Mouse (Mus musculus) heart, adult 2 months (tissue): ENCODE results near the gene Slc26a6. TPM values are rescaled to one million over a fixed set of nuclear protein-coding genes. Genes with fewer than 3 reads are reported as not detected.

Experiments
- DNase-seq, 2 experiments: peaks; one replicate each; pipeline ENCODE4 v3.0.0; 2021
- H3K27ac ChIP-seq: fragments of 200-600 bp; 2 replicates; pipeline ENCODE4 v1.8.1; 2022
- H3K27me3 ChIP-seq: fragments of 200-500 bp; 2 replicates; pipeline ENCODE4 v1.6.1; 2012; ENCODE audit warnings: mild to moderate bottlenecking, low read length, inconsistent platforms, mixed read lengths; ENCODE audit not compliant: control insufficient read depth, insufficient read depth
- H3K36me3 ChIP-seq: fragments of 200-500 bp; 2 replicates; pipeline ENCODE4 v1.6.1; 2012; ENCODE audit warnings: low read length, inconsistent platforms; ENCODE audit not compliant: control insufficient read depth, insufficient read depth
- H3K4me1 ChIP-seq: fragments of 200-500 bp; 2 replicates; pipeline ENCODE4 v1.6.1; 2011; ENCODE audit warnings: low read length; ENCODE audit not compliant: control insufficient read depth, insufficient read depth
- H3K4me3 ChIP-seq: fragments of 200-600 bp; 2 replicates; pipeline ENCODE4 v1.8.1; 2022
- H3K79me2 ChIP-seq: fragments of 200-500 bp; replicated peaks from 2 replicates; pipeline ENCODE4 v1.6.1; 2012; ENCODE audit warnings: mild to moderate bottlenecking, inconsistent platforms, low read length, moderate library complexity, mixed read lengths; ENCODE audit not compliant: control insufficient read depth, insufficient read depth
- H3K9ac ChIP-seq: fragments of 200-500 bp; 2 replicates; pipeline ENCODE4 v1.6.1; 2012; ENCODE audit warnings: low read depth, mild to moderate bottlenecking, control low read depth, inconsistent platforms, low read length, mixed read lengths
- CTCF ChIP-seq: fragments of 200-600 bp; IDR thresholded peaks from 2 replicates; pipeline ENCODE4 v1.8.1; 2022; ENCODE audit warnings: antibody characterized with exemption, mild to moderate bottlenecking, moderate library complexity
- EP300 ChIP-seq: fragments of 200-500 bp; IDR thresholded peaks from 2 replicates; pipeline ENCODE4 v1.6.1; 2011; ENCODE audit warnings: low read depth, low read length, control low read depth; ENCODE audit not compliant: insufficient read depth
- POLR2A ChIP-seq: fragments of 200-500 bp; IDR thresholded peaks from 2 replicates; pipeline ENCODE4 v1.6.1; 2011; ENCODE audit warnings: mild to moderate bottlenecking, low read depth, low read length, control low read depth; ENCODE audit not compliant: insufficient read depth
- WGBS: fragments of 180-500 bp; shearing (Covaris S2); methylation state at CpG from one replicate; pipeline ENCODE4 v1.1.7; 2018; 5-methylcytosine and 5-hydroxymethylcytosine counted together
- intact Hi-C: fragments of 180-260 bp; cut with DNase I; formaldehyde crosslinking; loops from one replicate; pipeline ENCODE4 v1.15.1; 2025
- polyA plus RNA-seq: library from polyadenylated mRNA; depleted of rRNA; stranded (reverse); fragments of >200 nt; gene quantifications from 2 replicates; pipeline ENCODE4 v1.2.3, GENCODE M21; 2012
- total RNA-seq, 2 experiments: library from RNA; stranded (reverse); gene quantifications; 2 replicates each; pipeline ENCODE4 v1.2.3; 2021

Slc26a6 gene
- total and polyA plus RNA-seq, 3 experiments = 20.8 to 34.5 (median 24.3) TPM

DNA sequence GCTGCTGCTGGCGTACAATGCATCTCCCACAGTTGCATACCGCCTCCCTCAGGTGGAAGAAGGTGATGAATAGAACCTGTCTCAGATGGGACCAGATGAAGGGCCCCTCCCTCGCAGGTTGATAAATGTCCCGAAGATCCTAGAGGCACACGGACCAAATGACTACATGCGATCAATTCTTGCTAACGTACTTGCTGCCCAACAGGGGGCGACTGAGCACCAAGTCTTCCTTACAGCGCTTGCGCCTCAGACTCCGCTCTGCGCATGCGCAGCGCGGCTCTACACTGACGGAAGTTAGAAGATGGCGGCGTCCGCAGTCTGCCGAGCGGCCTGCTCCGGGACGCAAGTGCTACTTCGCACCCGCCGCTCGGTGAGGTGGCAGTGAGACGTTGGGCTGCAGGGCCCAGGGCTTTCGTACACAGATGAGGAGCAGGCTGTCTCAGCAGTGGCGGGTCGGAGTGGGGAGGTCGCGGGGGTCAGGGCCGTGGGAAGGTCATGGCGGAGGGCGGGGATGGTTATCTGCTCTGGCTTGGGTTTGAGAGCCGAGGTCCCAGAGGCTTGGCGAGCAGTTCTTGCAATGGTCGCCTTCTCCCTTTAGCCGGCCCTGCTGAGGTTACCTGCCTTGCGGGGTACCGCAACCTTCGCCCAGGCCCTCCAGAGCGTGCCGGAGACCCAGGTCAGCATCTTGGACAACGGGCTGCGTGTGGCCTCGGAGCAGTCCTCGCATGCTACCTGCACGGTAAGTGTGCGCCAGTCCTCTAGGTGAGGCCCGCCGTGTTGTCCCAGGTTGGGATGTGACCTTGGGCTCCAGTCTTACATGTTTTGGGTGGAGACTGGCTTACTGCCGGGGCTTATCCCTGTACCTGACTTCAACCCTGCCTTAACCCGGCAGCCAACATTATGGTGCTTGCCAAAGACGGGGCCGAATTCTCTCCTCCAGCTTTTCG, 83.6 kb downstream of the Slc26a6 start, which contains the start of gene Uqcrc1:
Gene Uqcrc1, plus strand, starts transcription at position 216 of the 947 bp plus-strand sequence.
- Histone ChIP-seq H3K27ac (peak within 1 kb of the TSS; percentile 98), H3K4me1 (peaks cover 3% of the 10 kb centered on the region), H3K9ac (peak within 1 kb of the TSS; percentile 84), H3K79me2 (peaks cover 4% of the 10 kb centered on the region; the same call in 1 of the 2 replicates), H3K27me3 (no peaks in the 10 kb centered on the region), H3K4me3 (peak within 1 kb of the TSS; percentile 66), H3K36me3 (peaks cover 17% of the 10 kb centered on the region)
- TF ChIP-seq CTCF = peak; percentile 99; the same call in 1 of the 2 replicates
- peak; percentile 71; the same call in 1 of the 2 replicates for TF ChIP-seq EP300
- peak; percentile 98 for TF ChIP-seq POLR2A
- peak; percentile 95 for DNase-seq
- intact Hi-C loops = loop anchor here (1.0 kb wide), 1 partner anchor 54 kb away; no protein-coding TSS in a partner anchor
- under 1% methylated on average over 58 of the region's 58 CpGs for WGBS

GRCm38 (mm10) chr9:108945111-108945510, 92.0 kb downstream of the Slc26a6 start:
- intact Hi-C loops = no loop called here
- DNase-seq = no peak
- Histone ChIP-seq H3K27me3 (no peaks in the 10 kb centered on the region), H3K4me1 (peaks cover 3% of the 10 kb centered on the region; the same call in 1 of the 2 replicates), H3K27ac (no peak overlapping the region), H3K36me3 (peaks cover 13% of the 10 kb centered on the region), H3K4me3 (no peak overlapping the region), H3K9ac (no peak overlapping the region), H3K79me2 (no peaks in the 10 kb centered on the region; the same call in 1 of the 2 replicates)
- WGBS = 78% methylated on average over 9 of the region's 9 CpGs
- TF ChIP-seq POLR2A (no peak), EP300 (no peak), CTCF (no peak)

DNA sequence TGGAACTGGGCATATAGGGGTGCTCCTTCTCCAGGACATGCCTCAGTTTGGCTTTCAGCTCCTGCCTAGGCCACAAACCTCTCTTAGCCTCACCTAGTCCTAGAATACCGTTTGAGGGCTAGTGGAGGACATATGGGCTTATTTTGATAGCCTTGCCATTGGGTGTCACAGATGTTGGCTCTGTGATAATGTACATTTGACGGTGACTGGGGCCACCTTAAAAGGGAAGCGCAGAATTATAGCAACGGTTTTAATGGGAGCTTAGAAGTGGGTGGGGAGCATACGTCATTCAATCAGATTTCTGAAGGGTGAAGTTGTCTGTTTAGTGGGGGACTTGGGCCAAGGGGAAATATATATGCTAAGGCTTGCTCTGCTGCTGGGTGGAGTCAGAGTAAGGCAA, 92.5 kb downstream of the Slc26a6 start:
- no peaks in the 10 kb centered on the region; the same call in 1 of the 2 replicates for H3K79me2 ChIP-seq
- WGBS = 74% methylated on average over 5 of the region's 5 CpGs
- no peaks in the 10 kb centered on the region for H3K27me3 ChIP-seq
- H3K4me3 ChIP-seq = no peak overlapping the region
- H3K27ac ChIP-seq = no peak overlapping the region
- TF ChIP-seq CTCF (no peak), EP300 (no peak), POLR2A (no peak)
- DNase-seq = no peak
- H3K9ac ChIP-seq = no peak overlapping the region
- intact Hi-C loops = no loop called here
- peaks cover 11% of the 10 kb centered on the region for H3K36me3 ChIP-seq
- peaks cover 3% of the 10 kb centered on the region; the same call in 1 of the 2 replicates for H3K4me1 ChIP-seq

GRCm38 (mm10) chr9:108949231-108949966, 96.3 kb downstream of the Slc26a6 start:
- H3K79me2 ChIP-seq = no peaks in the 10 kb centered on the region
- no peaks in the 10 kb centered on the region; the same call in 1 of the 2 replicates for H3K36me3 ChIP-seq
- H3K27me3 ChIP-seq = no peaks in the 10 kb centered on the region
- H3K4me1 ChIP-seq = no peaks in the 10 kb centered on the region
- TF ChIP-seq EP300 (no peak), CTCF (no peak), POLR2A (no peak)
- DNase-seq = peak; percentile 53 to 58
- WGBS = 47% methylated on average over 13 of the region's 13 CpGs
- no peak overlapping the region for H3K4me3 ChIP-seq
- H3K9ac ChIP-seq = no peak overlapping the region
- H3K27ac ChIP-seq = no peak overlapping the region
- intact Hi-C loops = no loop called here

- intact Hi-C loops = no loop called here
- Histone ChIP-seq H3K79me2 (no peaks in the 10 kb centered on the region), H3K4me3 (no peak overlapping the region), H3K9ac (no peak overlapping the region), H3K27ac (no peak overlapping the region), H3K36me3 (no peaks in the 10 kb centered on the region; the same call in 1 of the 2 replicates), H3K4me1 (no peaks in the 10 kb centered on the region), H3K27me3 (no peaks in the 10 kb centered on the region)
- 0 out of 2 replicates have a peak, but pooled peaks have one; percentile 0 for TF ChIP-seq EP300
- no peak for TF ChIP-seq POLR2A
- peak in 1 of 2 experiments; percentile 36 for DNase-seq
- 77% methylated on average over 9 of the region's 9 CpGs for WGBS
Measured at GRCm38 (mm10) chr9:108949967-108950728, 97.1 kb downstream of the Slc26a6 start.
